Mouse (Mus musculus) erythroblast, embryonic 14.5 days (primary cell): ENCODE data around the gene Prpf40b.

Experiments used
- GATA1 ChIP-seq: IDR thresholded peaks from 2 replicates; pipeline ENCODE4 v1.6.1; 2012; ENCODE audit warnings: low read length, inconsistent platforms, mixed read lengths
- TAL1 ChIP-seq: IDR thresholded peaks from 3 replicates; pipeline ENCODE4 v1.6.1; 2012; ENCODE audit warnings: low read length, inconsistent platforms, mixed read lengths

DNA sequence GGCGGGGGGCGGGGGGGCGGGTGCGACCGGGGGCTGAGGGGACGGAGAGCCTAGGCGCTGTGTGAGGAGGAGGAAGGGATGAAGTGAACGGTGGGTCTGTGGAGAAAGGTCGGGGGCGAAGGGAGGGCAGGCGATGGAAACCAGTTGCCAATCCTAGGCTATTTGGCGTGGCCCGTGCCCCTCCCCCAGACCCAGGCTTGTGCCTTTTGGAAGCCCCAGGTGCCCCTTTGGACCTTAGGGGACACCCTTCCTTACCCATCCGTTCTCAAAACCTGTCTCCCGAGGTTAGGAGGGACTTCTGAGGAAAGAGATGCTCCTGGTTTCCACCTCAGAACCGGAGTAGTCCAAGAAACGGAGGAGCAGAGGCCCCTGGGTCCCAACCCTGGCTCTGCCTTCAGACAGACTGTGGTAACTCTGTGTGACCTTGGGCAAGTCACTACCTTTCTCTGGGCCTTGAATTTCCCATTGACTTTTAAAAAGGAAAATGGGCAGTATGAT lies 646 bp downstream of the Prpf40b start, which contains the start of gene Fam186b:
- TF ChIP-seq GATA1 (no peak), TAL1 (no peak)
